Mouse (Mus musculus) adrenal gland, adult (tissue): ENCODE results near the gene Nagpa.

Experiments used
- DNase-seq, 2 experiments: peaks; one replicate each; pipeline ENCODE4 v3.0.0; 2022 to 2023; ENCODE audit warnings: low spot score in 1 of 2; ENCODE audit not compliant: inconsistent age in 2 of 2

Nagpa gene

GRCm38 (mm10) chr16:5202681-5203080 lies 1.1 kb downstream of the Nagpa start:
- peak; percentile 55 to 89 for DNase-seq

GRCm38 (mm10) chr16:5195080-5195479 lies 8.7 kb downstream of the Nagpa start:
- peak; percentile 66 to 93 for DNase-seq

GRCm38 (mm10) chr16:5186234-5186633 lies 17.6 kb downstream of the Nagpa start:
- peak; percentile 37 to 72 for DNase-seq

GRCm38 (mm10) chr16:5185691-5186090 lies 18.1 kb downstream of the Nagpa start:
- peak in 1 of 2 experiments; percentile 41 for DNase-seq

GRCm38 (mm10) chr16:5184956-5185355 lies 18.9 kb downstream of the Nagpa start:
- peak in 1 of 2 experiments; percentile 58 for DNase-seq

GRCm38 (mm10) chr16:5184101-5184500 lies 19.7 kb downstream of the Nagpa start:
- peak; percentile 72 to 92 for DNase-seq

- DNase-seq = no peak
Measured at GRCm38 (mm10) chr16:5183310-5183975, 20.4 kb downstream of the Nagpa start.

GRCm38 (mm10) chr16:5172636-5173035 lies 31.2 kb downstream of the Nagpa start:
- no peak for DNase-seq

GRCm38 (mm10) chr16:5168829-5169228 lies 35.0 kb downstream of the Nagpa start:
- DNase-seq = peak; percentile 31 to 65

- peak in 1 of 2 experiments; percentile 79 for DNase-seq
Measured at GRCm38 (mm10) chr16:5168038-5168437, 35.8 kb downstream of the Nagpa start.

GRCm38 (mm10) chr16:5164327-5164726 lies 39.5 kb downstream of the Nagpa start:
- no peak for DNase-seq

GRCm38 (mm10) chr16:5159248-5159647 lies 44.6 kb downstream of the Nagpa start:
- peak; percentile 73 to 80 for DNase-seq

GRCm38 (mm10) chr16:5157113-5157512 lies 46.7 kb downstream of the Nagpa start:
- DNase-seq = no peak

GRCm38 (mm10) chr16:5156495-5156894 lies 47.3 kb downstream of the Nagpa start:
- DNase-seq = no peak

- DNase-seq = no peak
Measured at GRCm38 (mm10) chr16:5155014-5155413, 48.8 kb downstream of the Nagpa start.

- no peak for DNase-seq
Measured at GRCm38 (mm10) chr16:5153299-5154026, 50.3 kb downstream of the Nagpa start.

- no peak for DNase-seq
Measured at GRCm38 (mm10) chr16:5150544-5150943, 53.3 kb downstream of the Nagpa start.

- no peak for DNase-seq
Measured at GRCm38 (mm10) chr16:5147037-5147385, 56.8 kb downstream of the Nagpa start, which contains the start of gene Sec14l5. Gene Sec14l5, plus strand, starts transcription at chr16:5147109.

- DNase-seq = peak; percentile 84 to 92
Measured at GRCm38 (mm10) chr16:5146367-5147036, 57.3 kb downstream of the Nagpa start.

GRCm38 (mm10) chr16:5145570-5145969 lies 58.2 kb downstream of the Nagpa start:
- peak; percentile 62 to 93 for DNase-seq
